Mouse (Mus musculus) liver, embryonic 14.5 days (tissue): ENCODE results near the gene D130040H23Rik. TPM values are rescaled to one million over a fixed set of nuclear protein-coding genes. Genes with fewer than 3 reads are reported as not detected.
A peak's percentile ranks its signal among the peaks of the same experiment; 100 is the strongest.
"Not testable (repeated sequence)": the region's sequence is repeated elsewhere in the genome, so short reads cannot be mapped to it uniquely, and the experiment has no call there.

ENCODE experiments used
- ATAC-seq: fragments of 200-750 bp; cut with Nextera tagmentation; 2 replicates; pipeline ENCODE4 v1.8.0; 2017; ENCODE audit warnings: moderate number of reproducible peaks, mild to moderate bottlenecking, moderate library complexity; ENCODE audit not compliant: insufficient read depth
- DNase-seq, 3 experiments: peaks; one replicate each; pipeline ENCODE4 v3.0.0-alpha.2; 2012 to 2013; ENCODE audit warnings: low read depth in 3 of 3, low spot score in 3 of 3
- H3K27ac ChIP-seq: fragments of 300-500 bp; sonication (generic); 2 replicates; pipeline ENCODE4 v1.5.1; 2014; ENCODE audit warnings: moderate library complexity, mild to moderate bottlenecking, control low read depth, inconsistent platforms
- H3K27me3 ChIP-seq: fragments of 300-500 bp; sonication (generic); 2 replicates; pipeline ENCODE4 v1.6.1; 2014; ENCODE audit warnings: mild to moderate bottlenecking, low read length, moderate library complexity; ENCODE audit not compliant: control insufficient read depth, insufficient read depth
- H3K36me3 ChIP-seq: fragments of 300-500 bp; sonication (generic); replicated peaks from 2 replicates; pipeline ENCODE4 v1.6.1; 2014; ENCODE audit warnings: low read depth; ENCODE audit not compliant: control insufficient read depth, insufficient read depth
- H3K4me1 ChIP-seq, 2 experiments: fragments of 200-500 bp in 1 of 2; fragments of 300-500 bp in 1 of 2; sonication (generic) in 1 of 2; replicated peaks; 2 replicates each; pipeline ENCODE4 v1.6.1; 2012 to 2014; ENCODE audit warnings: antibody characterized with exemption in 1 of 2, inconsistent platforms in 1 of 2, low read length in 1 of 2; ENCODE audit not compliant: control insufficient read depth in 2 of 2, insufficient read depth in 2 of 2
- H3K4me2 ChIP-seq: fragments of 300-500 bp; sonication (generic); 2 replicates; pipeline ENCODE4 v1.6.1; 2014; ENCODE audit warnings: low read depth, mild to moderate bottlenecking, control low read depth, moderate library complexity
- H3K4me3 ChIP-seq, 2 experiments: fragments of 200-500 bp in 1 of 2; fragments of 300-500 bp in 1 of 2; sonication (generic) in 1 of 2; 2 replicates each; pipeline ENCODE4 v1.5.1; 2012 to 2014; ENCODE audit warnings: low read depth in 2 of 2, low read length in 2 of 2, mild to moderate bottlenecking in 2 of 2, control low read depth in 1 of 2, inconsistent platforms in 1 of 2, moderate library complexity in 1 of 2; ENCODE audit not compliant: insufficient read depth in 1 of 2
- H3K9ac ChIP-seq: fragments of 300-500 bp; sonication (generic); replicated peaks from 2 replicates; pipeline ENCODE4 v1.6.1; 2014; ENCODE audit warnings: mild to moderate bottlenecking, control low read depth, moderate library complexity
- H3K9me3 ChIP-seq: fragments of 300-500 bp; sonication (generic); 2 replicates; pipeline ENCODE4 v1.6.1; 2016; ENCODE audit warnings: low read length, mixed read lengths; ENCODE audit not compliant: control insufficient read depth
- CTCF ChIP-seq: IDR thresholded peaks from 2 replicates; pipeline ENCODE4 v1.5.1; 2016; ENCODE audit warnings: antibody characterized with exemption, low read depth, control low read depth
- EP300 ChIP-seq: IDR thresholded peaks from 2 replicates; pipeline ENCODE4 v1.6.1; 2016; ENCODE audit warnings: antibody characterized with exemption, low read depth
- WGBS: fragments of 180-500 bp; shearing (Covaris S2); extraction: QIAGEN DNeasy Blood & Tissue Kit; methylation state at CpG from one replicate; pipeline ENCODE4 v1.1.7; 2014; ENCODE audit not compliant: insufficient replicate concordance; 5-methylcytosine and 5-hydroxymethylcytosine counted together
- polyA plus RNA-seq, 2 experiments: library from polyadenylated mRNA; depleted of rRNA in 1 of 2; stranded (reverse) in 1 of 2; unstranded in 1 of 2; fragments of >200 nt; fragmentation: Nextera tagmentation in 1 of 2; extraction: Ambion mirVana in 1 of 2; gene quantifications; 2 replicates each; pipeline versions ENCODE4 v1.2.1 to v1.2.3; 2012 to 2014

Gene D130040H23Rik
- polyA plus RNA-seq, 2 experiments, result 0.56 to 0.57 TPM

GRCm38 (mm10) chr8:69324771-69325170 is 53.9 kb downstream of the D130040H23Rik start:
- H3K4me3 ChIP-seq, result no peak overlapping the region
- 69% methylated on average over 2 of the region's 2 CpGs for WGBS
- no peaks in the 10 kb centered on the region for H3K27me3 ChIP-seq
- ATAC-seq (no peak), DNase-seq (no peak)
- no peak overlapping the region for H3K9ac ChIP-seq
- H3K9me3 ChIP-seq, result no peaks in the 10 kb centered on the region
- no peak overlapping the region for H3K4me2 ChIP-seq
- H3K36me3 ChIP-seq, result no peaks in the 10 kb centered on the region
- no peak for TF ChIP-seq CTCF
- no peak for TF ChIP-seq EP300
- H3K27ac ChIP-seq, result no peak overlapping the region
- no peaks in the 10 kb centered on the region; a peak in 1 of 4 replicates for H3K4me1 ChIP-seq

- 5% methylated on average over 24 of the region's 24 CpGs for WGBS
- Histone ChIP-seq H3K4me2 (peak overlapping the region; percentile 49), H3K36me3 (no peaks in the 10 kb centered on the region), H3K27me3 (no peaks in the 10 kb centered on the region), H3K9me3 (no peaks in the 10 kb centered on the region), H3K4me1 (no peaks in the 10 kb centered on the region; a peak in 1 of 4 replicates), H3K27ac (no peak overlapping the region), H3K9ac (no peak overlapping the region), H3K4me3 (peak overlapping the region; percentile 19 to 40; a peak in 3 of 4 replicates)
- TF ChIP-seq EP300, result no peak
- peak; percentile 72 for TF ChIP-seq CTCF
- DNase-seq (peak; percentile 29 to 35 (median 34)), ATAC-seq (no peak)
Observed at GRCm38 (mm10) chr8:69328301-69329288, 57.7 kb downstream of the D130040H23Rik start.

GRCm38 (mm10) chr8:69329289-69329688 is 58.4 kb downstream of the D130040H23Rik start:
- H3K27me3 ChIP-seq, H3K4me1 ChIP-seq, ATAC-seq, H3K36me3 ChIP-seq, DNase-seq, H3K9me3 ChIP-seq, H3K9ac ChIP-seq, H3K27ac ChIP-seq: not testable (repeated sequence)
- Histone ChIP-seq H3K4me3 (peak overlapping the region; percentile 19 to 40; a peak in 3 of 4 replicates), H3K4me2 (peak overlapping the region; percentile 49)
- WGBS, result 22% methylated on average over 6 of the region's 6 CpGs

Other genes with a start within 250 kb of the D130040H23Rik start
- gene Zfp930, start 62.0 kb upstream of the D130040H23Rik start, polyA plus RNA-seq (2012; rRNA removed), result 2.5 and 5.2 TPM in 2 replicates
- 11.3 and 13.8 TPM in 2 replicates for gene Zfp930, start 62.0 kb upstream of the D130040H23Rik start, polyA plus RNA-seq (2014; fragmentation: Nextera tagmentation; extraction: Ambion mirVana)
- gene Gm9495, start 182.5 kb downstream of the D130040H23Rik start, polyA plus RNA-seq (2012; rRNA removed), result not detected in 2 replicates
- gene Gm9495, start 182.5 kb downstream of the D130040H23Rik start, polyA plus RNA-seq (2014; fragmentation: Nextera tagmentation; extraction: Ambion mirVana), result not detected in 2 replicates